Mouse (Mus musculus) olfactory bulb, adult 2 months (tissue): ENCODE data around the gene Gm49358. TPM values are rescaled to one million over a fixed set of nuclear protein-coding genes. Genes with fewer than 3 reads are reported as not detected.

ENCODE experiments used
- H3K27ac ChIP-seq: fragments of 200-500 bp; 2 replicates; pipeline ENCODE4 v1.5.1; 2012; ENCODE audit warnings: low read depth, low read length; ENCODE audit not compliant: insufficient read depth
- H3K4me1 ChIP-seq: fragments of 200-500 bp; 2 replicates; pipeline ENCODE4 v1.6.1; 2012; ENCODE audit warnings: low read length; ENCODE audit not compliant: control insufficient read depth, insufficient read depth
- H3K4me3 ChIP-seq: fragments of 200-500 bp; 2 replicates; pipeline ENCODE4 v1.5.1; 2012; ENCODE audit warnings: mild to moderate bottlenecking, low read depth, low read length, moderate library complexity; ENCODE audit not compliant: insufficient read depth
- CTCF ChIP-seq: fragments of 200-500 bp; IDR thresholded peaks from 2 replicates; pipeline ENCODE4 v1.5.1; 2012; ENCODE audit warnings: low read depth, mild to moderate bottlenecking, low read length, moderate library complexity; ENCODE audit not compliant: insufficient read depth
- POLR2A ChIP-seq: fragments of 200-500 bp; IDR thresholded peaks from 2 replicates; pipeline ENCODE4 v1.6.1; 2012; ENCODE audit warnings: mild to moderate bottlenecking, low read depth, low read length, moderate library complexity; ENCODE audit not compliant: insufficient read depth
- WGBS: fragments of 180-500 bp; shearing (Covaris S2); methylation state at CpG from one replicate; pipeline ENCODE4 v1.1.7; 2018; 5-methylcytosine and 5-hydroxymethylcytosine counted together
- polyA plus RNA-seq: library from polyadenylated mRNA; stranded (reverse); fragments of >200 nt; gene quantifications from 2 replicates; pipeline ENCODE4 v1.2.4, GENCODE M21; 2012; ENCODE audit warnings: low replicate concordance; ENCODE audit not compliant: missing spikeins, insufficient read depth, insufficient read length

Gm49358 gene
- polyA plus RNA-seq, 1 experiment: not detected

- H3K4me1 ChIP-seq: peaks cover 27% of the 10 kb centered on the region
- H3K27ac ChIP-seq: no peak overlapping the region
- H3K4me3 ChIP-seq: no peak overlapping the region
- no peak for TF ChIP-seq CTCF
- TF ChIP-seq POLR2A: no peak
- 91% methylated on average over 6 of the region's 6 CpGs for WGBS
Observed at GRCm38 (mm10) chr10:86838827-86839226, 75.1 kb downstream of the Gm49358 start.

DNA sequence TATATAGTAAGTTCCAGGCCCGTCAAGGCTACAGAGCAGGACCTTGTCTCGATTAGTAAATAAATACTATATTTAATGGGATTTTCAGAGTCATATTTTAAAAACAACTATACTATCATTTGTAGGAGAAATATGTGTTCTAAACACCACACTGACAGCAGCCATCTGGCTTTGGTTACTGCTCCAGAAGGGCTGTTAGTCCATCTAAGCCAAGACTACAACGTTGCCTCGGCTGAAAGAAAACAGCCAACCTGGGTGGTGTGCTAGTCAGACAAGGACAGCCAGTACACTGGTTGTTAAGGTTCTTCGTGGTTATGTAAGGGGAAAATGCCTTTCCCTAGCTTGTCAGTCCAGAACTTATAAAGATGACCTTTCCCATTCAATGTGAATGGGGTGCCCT, 78.9 kb downstream of the Gm49358 start:
- H3K4me3 ChIP-seq: no peak overlapping the region
- peaks cover 4% of the 10 kb centered on the region; the same call in 1 of the 2 replicates for H3K4me1 ChIP-seq
- H3K27ac ChIP-seq: no peak overlapping the region
- TF ChIP-seq CTCF (no peak), POLR2A (no peak)
- 97% methylated on average over 5 of the region's 5 CpGs for WGBS

- TF ChIP-seq CTCF (no peak), POLR2A (no peak)
- H3K4me1 ChIP-seq: no peaks in the 10 kb centered on the region
- H3K27ac ChIP-seq: no peak overlapping the region
- H3K4me3 ChIP-seq: no peak overlapping the region
- WGBS: 88% methylated on average over 9 of the region's 9 CpGs
Observed at GRCm38 (mm10) chr10:86846926-86847467, 83.2 kb downstream of the Gm49358 start.

DNA sequence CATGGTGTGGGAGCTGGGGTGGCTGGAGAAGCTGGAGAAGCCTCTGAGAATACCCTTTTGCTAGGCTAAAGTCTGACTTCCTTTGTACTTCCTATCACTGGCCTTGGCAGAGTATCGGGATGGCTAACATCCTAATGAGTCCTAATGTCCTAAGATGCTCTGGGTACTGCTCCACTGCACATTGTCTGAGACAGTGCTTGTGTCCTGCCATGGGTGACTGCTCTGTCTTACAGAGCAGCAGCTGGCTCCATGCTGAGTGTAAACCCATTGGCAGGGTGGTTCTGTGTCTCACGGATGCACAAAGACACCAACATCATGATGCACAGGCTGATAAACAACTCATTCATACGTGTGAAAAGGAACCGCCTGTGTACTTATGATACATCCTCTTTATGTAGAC, 85.3 kb downstream of the Gm49358 start:
- no peak overlapping the region for H3K27ac ChIP-seq
- 89% methylated on average over 4 of the region's 4 CpGs for WGBS

GRCm38 (mm10) chr10:86849508-86849907, 85.7 kb downstream of the Gm49358 start:
- WGBS: 90% methylated on average over 4 of the region's 4 CpGs
- H3K4me3 ChIP-seq: no peak overlapping the region
- H3K4me1 ChIP-seq: no peaks in the 10 kb centered on the region
- TF ChIP-seq POLR2A (no peak), CTCF (no peak)
- no peak overlapping the region for H3K27ac ChIP-seq

More for the DNA sequence above, 85.3 kb downstream of the Gm49358 start:
- no peaks in the 10 kb centered on the region for H3K4me1 ChIP-seq
- TF ChIP-seq CTCF (no peak), POLR2A (no peak)
- no peak overlapping the region for H3K4me3 ChIP-seq

DNA sequence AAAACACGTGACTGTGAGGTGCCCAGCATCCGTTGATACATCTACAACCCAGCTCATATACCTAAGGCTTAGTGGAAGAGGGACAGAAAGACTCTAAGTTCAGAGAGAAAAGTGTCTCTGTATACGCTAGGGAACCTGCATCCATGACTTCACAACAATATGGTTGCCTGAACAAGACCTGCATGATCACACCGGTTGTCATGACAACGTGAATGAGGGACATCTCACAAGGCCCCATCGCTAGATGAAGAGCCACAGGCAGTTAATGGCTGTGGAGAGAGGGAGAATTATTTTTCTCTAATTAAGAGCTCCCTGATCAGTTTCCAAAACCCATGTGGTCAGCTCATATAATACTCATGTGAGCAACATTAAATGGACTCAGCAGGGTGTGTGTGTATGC, 88.4 kb downstream of the Gm49358 start:
- 89% methylated on average over 6 of the region's 6 CpGs for WGBS
- Histone ChIP-seq H3K4me1 (no peaks in the 10 kb centered on the region), H3K27ac (no peak overlapping the region), H3K4me3 (no peak overlapping the region)
- TF ChIP-seq POLR2A: no peak
- no peak for TF ChIP-seq CTCF

DNA sequence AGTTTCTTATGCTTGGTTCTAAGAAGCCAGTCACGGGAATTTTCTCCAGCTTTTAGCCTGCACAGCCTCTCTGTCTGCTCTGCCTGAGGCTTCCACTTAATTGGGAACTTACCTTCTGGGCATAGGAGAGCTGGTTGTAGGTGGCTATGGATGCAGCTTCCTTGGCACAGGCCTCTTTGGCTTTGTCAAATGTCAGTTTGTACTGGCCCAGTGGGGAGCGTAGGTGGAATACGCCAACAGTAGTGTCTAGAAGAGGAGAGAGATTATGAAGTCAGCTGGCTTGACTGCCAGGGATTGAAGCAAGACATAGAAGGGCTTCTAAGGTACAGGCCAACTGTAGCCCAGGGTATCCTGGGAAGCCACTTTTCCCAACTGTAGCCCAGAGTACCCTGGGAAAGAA, 89.7 kb downstream of the Gm49358 start:
- Histone ChIP-seq H3K4me1 (no peaks in the 10 kb centered on the region), H3K27ac (no peak overlapping the region), H3K4me3 (no peak overlapping the region)
- WGBS: 96% methylated on average over 3 of the region's 3 CpGs
- TF ChIP-seq CTCF (no peak), POLR2A (no peak)

GRCm38 (mm10) chr10:86860396-86860795, 96.6 kb downstream of the Gm49358 start:
- Histone ChIP-seq H3K27ac (no peak overlapping the region), H3K4me3 (no peak overlapping the region), H3K4me1 (no peaks in the 10 kb centered on the region)
- 86% methylated on average over 4 of the region's 4 CpGs for WGBS
- TF ChIP-seq CTCF: no peak
- no peak for TF ChIP-seq POLR2A

- Histone ChIP-seq H3K27ac (no peak overlapping the region), H3K4me3 (no peak overlapping the region), H3K4me1 (no peaks in the 10 kb centered on the region)
- TF ChIP-seq CTCF (no peak), POLR2A (no peak)
- WGBS: 92% methylated on average over 6 of the region's 6 CpGs
Observed at GRCm38 (mm10) chr10:86862496-86862895, 98.7 kb downstream of the Gm49358 start.

DNA sequence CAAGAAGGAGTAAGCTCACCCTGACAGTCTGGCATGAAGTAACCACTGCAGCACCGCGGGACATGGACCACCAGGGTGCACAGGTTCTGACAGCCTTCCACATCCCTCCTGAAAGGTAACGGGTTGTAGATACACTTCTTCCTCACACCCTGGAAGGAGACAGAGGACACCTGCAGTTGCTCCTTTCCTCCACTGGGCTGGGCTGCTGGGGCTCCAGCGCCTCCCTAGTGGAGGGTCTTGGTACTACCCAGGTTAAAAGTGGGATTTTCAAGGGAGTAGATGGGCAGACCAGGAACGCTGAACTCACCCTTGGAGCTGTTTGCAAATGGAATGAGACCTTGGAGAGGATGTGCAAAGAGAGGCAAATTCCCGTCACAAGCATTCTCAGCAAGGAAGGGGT, 99.7 kb downstream of the Gm49358 start:
- 93% methylated on average over 6 of the region's 6 CpGs for WGBS
- H3K27ac ChIP-seq: no peak overlapping the region
- no peaks in the 10 kb centered on the region for H3K4me1 ChIP-seq
- H3K4me3 ChIP-seq: no peak overlapping the region
- no peak for TF ChIP-seq POLR2A
- peak; percentile 35; the same call in 1 of the 2 replicates for TF ChIP-seq CTCF
